Mouse (Mus musculus) granulocyte monocyte progenitor cell, adult 5-6 weeks (primary cell): Measurements from ENCODE around the gene Memo1. TPM values are rescaled to one million over a fixed set of nuclear protein-coding genes. Genes with fewer than 3 reads are reported as not detected.
"Not testable (repeated sequence)": the region's sequence is repeated elsewhere in the genome, so short reads cannot be mapped to it uniquely, and the experiment has no call there.

ENCODE experiments used
- ATAC-seq: replicated peaks from 2 replicates; pipeline ENCODE4 v1.8.0; 2016; ENCODE audit warnings: mild to moderate bottlenecking, moderate TSS enrichment, inconsistent platforms; ENCODE audit not compliant: poor library complexity, severe bottlenecking
- total RNA-seq, 2 experiments: library from RNA; stranded (forward) in 1 of 2; stranded (reverse) in 1 of 2; fragments of 200-712, 200-1000 nt in 1 of 2; fragments of >200 nt in 1 of 2; fragmentation: Nextera tagmentation in 1 of 2; gene quantifications; 2 replicates each; pipeline ENCODE4 v1.2.3; 2014 to 2017

Gene Memo1
- total RNA-seq, 2 experiments from 2014 or later: 92.0 to 97.9 TPM

- ATAC-seq: 0 out of 2 replicates have a peak, but pooled peaks have one; percentile 15
Observed at GRCm38 (mm10) chr17:74265636-74266035, 29.7 kb downstream of the Memo1 start.

GRCm38 (mm10) chr17:74265156-74265505 is 30.2 kb downstream of the Memo1 start:
- ATAC-seq: 0 out of 2 replicates have a peak, but pooled peaks have one; percentile 4

- peak; percentile 39 for ATAC-seq
Observed at GRCm38 (mm10) chr17:74264333-74265155, 30.8 kb downstream of the Memo1 start.

GRCm38 (mm10) chr17:74262415-74262814 is 32.9 kb downstream of the Memo1 start:
- ATAC-seq: peak; percentile 53

GRCm38 (mm10) chr17:74245284-74245683 is 50.0 kb downstream of the Memo1 start:
- peak; percentile 85 for ATAC-seq

GRCm38 (mm10) chr17:74242788-74243187 is 52.5 kb downstream of the Memo1 start:
- no peak for ATAC-seq

GRCm38 (mm10) chr17:74240322-74240721 is 55.0 kb downstream of the Memo1 start:
- no peak for ATAC-seq

GRCm38 (mm10) chr17:74228131-74228759 is 67.1 kb downstream of the Memo1 start:
- ATAC-seq: peak; percentile 33

GRCm38 (mm10) chr17:74217304-74217703 is 78.0 kb downstream of the Memo1 start:
- ATAC-seq: no peak

- not testable (repeated sequence) for ATAC-seq
Observed at GRCm38 (mm10) chr17:74212831-74213524, 82.3 kb downstream of the Memo1 start.

GRCm38 (mm10) chr17:74209143-74209908 is 86.0 kb downstream of the Memo1 start:
- ATAC-seq: no peak

GRCm38 (mm10) chr17:74195943-74196342 is 99.4 kb downstream of the Memo1 start:
- peak; percentile 92 for ATAC-seq

GRCm38 (mm10) chr17:74194755-74195154 is 100.6 kb downstream of the Memo1 start:
- 0 out of 2 replicates have a peak, but pooled peaks have one; percentile 37 for ATAC-seq

- ATAC-seq: no peak
Observed at GRCm38 (mm10) chr17:74193463-74193862, 101.9 kb downstream of the Memo1 start.

GRCm38 (mm10) chr17:74191446-74191845 is 103.9 kb downstream of the Memo1 start:
- no peak for ATAC-seq

- ATAC-seq: peak; percentile 79
Observed at GRCm38 (mm10) chr17:74186197-74186596, 109.1 kb downstream of the Memo1 start.

GRCm38 (mm10) chr17:74184739-74185138 is 110.6 kb downstream of the Memo1 start:
- ATAC-seq: no peak

GRCm38 (mm10) chr17:74180889-74181288 is 114.4 kb downstream of the Memo1 start:
- ATAC-seq: peak; percentile 40; the same call in 1 of the 2 replicates

- not testable (repeated sequence) for ATAC-seq
Observed at GRCm38 (mm10) chr17:74179640-74180039, 115.7 kb downstream of the Memo1 start.

GRCm38 (mm10) chr17:74173726-74174125 is 121.6 kb downstream of the Memo1 start:
- no peak for ATAC-seq
